Comparison of ENCODE assay signal across 13 mouse cellular contexts in the genomic region with DNA sequence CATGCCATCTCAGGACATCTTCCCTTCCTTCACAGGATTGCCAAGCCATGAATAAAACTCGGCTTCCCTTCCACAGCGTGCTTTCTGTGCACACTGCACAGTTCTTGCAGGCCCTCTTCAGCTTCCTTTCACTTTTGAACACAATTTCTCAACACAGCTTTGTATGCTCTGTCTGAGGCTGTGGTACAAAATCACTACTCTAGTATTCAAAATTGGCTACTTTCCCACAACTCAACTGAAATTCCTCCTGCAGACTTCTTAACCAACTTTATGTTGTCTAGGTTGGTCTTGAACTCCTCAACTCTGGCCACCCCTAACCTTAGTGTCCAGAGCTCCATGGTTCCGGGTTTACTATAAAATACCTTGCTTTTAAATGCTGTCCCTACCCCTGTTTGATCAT.
"Had no signal": no experiment of that assay in that cellular context is flagged by ENCODE, and none has a peak within 500 bp of the region (broad histone marks: within the 10 kb centered on the region; RNA-seq: fewer than 3 reads in every experiment).

No protein-coding gene starts in this region.

- H3K27ac ChIP-seq: left cerebral cortex, adult 2 months; liver, embryonic 13.5 days; macrophage had no signal

- H3K4me3 ChIP-seq: left cerebral cortex, adult 2 months; liver, embryonic 13.5 days had no signal

- H3K4me2 ChIP-seq: liver, embryonic 13.5 days; lung, embryonic 14.5 days had no signal

- H3K9me3 ChIP-seq: liver, embryonic 13.5 days had no signal

- H3K36me3 ChIP-seq: liver, embryonic 13.5 days had no signal

- DNase-seq: kidney, adult 11 months; kidney, adult 9 months; kidney, postnatal 14 days; kidney, postnatal 4 days; layer of hippocampus, postnatal 36 days; liver, embryonic 13.5 days; lung, embryonic 14.5 days; lung, postnatal 14 days; midbrain, embryonic 14.5 days; thymus, adult 18-20 months; thymus, postnatal 36 days had no signal

- H3K27me3 ChIP-seq: liver, embryonic 13.5 days had no signal

- H3K9ac ChIP-seq: liver, embryonic 13.5 days; lung, embryonic 14.5 days had no signal
